Mouse (Mus musculus) cerebellum, postnatal 36 days (tissue): ENCODE measurements around the gene Robo1.

ENCODE experiments used
- DNase-seq, 2 experiments: peaks; one replicate each; pipeline ENCODE4 v3.0.0; 2021 to 2022; ENCODE audit warnings: mixed read lengths in 2 of 2

Robo1 gene

DNA sequence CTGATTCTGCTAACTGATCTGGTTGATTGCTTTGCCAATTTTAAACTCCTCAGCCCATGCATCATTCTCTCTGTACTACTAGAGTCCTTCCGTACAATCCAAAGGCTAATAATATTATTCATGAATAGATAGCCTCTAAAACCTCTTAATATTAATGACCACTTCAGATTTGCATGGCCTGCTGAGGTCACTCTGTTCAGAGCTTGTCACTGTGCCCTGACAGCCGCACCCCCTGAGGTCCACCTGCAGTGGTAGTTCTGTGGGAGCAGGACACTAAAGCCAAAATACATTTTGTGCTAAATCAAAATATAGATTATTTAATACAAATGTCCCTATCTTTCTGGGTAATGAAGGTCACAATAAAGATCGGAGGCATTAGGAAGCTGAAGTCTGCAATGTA, 631.8 kb downstream of the Robo1 start:
- DNase-seq = no peak

DNA sequence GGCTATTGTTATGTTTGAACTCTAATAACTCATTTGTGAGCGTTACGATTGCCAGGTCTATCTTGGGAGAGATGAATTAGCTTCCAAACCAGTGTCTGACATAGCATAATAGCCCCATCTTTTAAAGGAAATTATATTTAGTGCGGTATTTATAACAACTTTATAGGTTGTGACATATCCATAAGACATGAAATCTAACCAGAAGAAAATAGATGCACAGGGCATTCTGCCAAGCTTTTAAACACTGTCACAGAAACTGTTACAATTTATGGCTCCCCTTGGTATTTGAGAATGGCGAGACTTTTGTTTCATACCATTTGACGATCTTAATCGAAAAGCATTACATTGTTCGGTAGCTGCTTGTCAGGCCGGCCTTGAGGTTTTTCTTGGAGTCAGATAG, 632.7 kb downstream of the Robo1 start:
- DNase-seq = no peak

DNA sequence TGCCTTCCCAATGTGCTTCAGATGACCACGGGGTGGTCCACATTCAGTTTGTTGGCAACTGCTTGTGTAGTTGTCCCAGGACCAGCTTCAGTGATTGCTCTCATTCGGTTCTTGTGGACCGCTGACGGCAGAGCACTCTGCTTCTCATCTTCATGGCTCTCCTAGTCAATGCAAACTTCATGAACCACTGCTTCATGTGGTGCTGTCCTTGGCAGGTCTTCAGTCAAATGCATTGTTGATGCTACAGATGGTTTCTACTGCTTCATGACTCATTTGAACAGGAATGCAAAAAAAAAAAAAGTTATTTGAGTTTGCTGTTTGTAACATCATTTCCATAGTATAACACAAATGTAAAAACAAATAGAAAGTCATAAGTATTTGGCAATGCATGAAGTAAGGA, 636.3 kb downstream of the Robo1 start:
- DNase-seq = no peak

- DNase-seq = no peak
Measured at GRCm38 (mm10) chr16:72951969-72952368, 643.9 kb downstream of the Robo1 start.

GRCm38 (mm10) chr16:72959018-72959702, 651.1 kb downstream of the Robo1 start:
- no peak for DNase-seq

DNA sequence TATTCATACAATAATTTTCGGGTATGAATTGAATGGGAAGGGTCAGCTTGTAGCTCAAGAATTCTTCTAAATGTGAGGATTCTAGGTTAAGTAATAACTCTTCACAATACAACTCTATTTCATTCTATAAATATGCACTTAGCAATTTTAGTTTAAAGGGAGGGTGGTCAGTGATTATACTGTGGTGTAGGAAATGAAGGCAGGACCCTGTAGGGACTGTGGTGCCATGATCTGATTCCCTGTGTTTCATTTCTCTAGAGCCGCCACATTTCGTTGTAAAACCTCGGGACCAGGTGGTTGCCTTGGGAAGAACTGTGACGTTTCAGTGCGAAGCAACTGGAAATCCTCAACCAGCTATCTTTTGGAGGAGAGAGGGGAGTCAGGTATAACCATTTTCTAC, 651.7 kb downstream of the Robo1 start:
- no peak for DNase-seq

GRCm38 (mm10) chr16:72963782-72964181, 655.7 kb downstream of the Robo1 start:
- no peak for DNase-seq

DNA sequence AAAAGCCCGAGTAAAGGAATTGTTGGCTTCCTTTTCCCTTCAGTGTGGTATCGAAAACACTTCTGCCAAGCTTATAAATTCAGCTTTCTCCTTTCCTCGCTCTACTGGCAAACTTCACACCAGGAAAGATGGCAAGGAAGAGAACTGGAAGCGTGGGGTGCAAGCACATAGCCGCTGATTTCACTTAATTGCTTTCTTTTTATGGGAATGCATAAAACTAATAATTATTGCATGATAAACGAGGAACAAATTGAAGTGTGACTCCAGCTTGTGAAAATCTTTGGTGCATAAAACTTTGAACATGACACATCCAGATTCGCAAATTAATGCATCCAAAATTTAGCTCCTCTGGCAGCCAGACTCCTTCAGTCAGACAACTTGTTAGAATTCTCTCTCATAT, 659.4 kb downstream of the Robo1 start:
- DNase-seq = no peak

- DNase-seq = no peak
Measured at GRCm38 (mm10) chr16:72969990-72970389, 661.9 kb downstream of the Robo1 start.

- DNase-seq = no peak
Measured at GRCm38 (mm10) chr16:72973685-72974084, 665.6 kb downstream of the Robo1 start.

GRCm38 (mm10) chr16:72974681-72975080, 666.6 kb downstream of the Robo1 start:
- DNase-seq = no peak

DNA sequence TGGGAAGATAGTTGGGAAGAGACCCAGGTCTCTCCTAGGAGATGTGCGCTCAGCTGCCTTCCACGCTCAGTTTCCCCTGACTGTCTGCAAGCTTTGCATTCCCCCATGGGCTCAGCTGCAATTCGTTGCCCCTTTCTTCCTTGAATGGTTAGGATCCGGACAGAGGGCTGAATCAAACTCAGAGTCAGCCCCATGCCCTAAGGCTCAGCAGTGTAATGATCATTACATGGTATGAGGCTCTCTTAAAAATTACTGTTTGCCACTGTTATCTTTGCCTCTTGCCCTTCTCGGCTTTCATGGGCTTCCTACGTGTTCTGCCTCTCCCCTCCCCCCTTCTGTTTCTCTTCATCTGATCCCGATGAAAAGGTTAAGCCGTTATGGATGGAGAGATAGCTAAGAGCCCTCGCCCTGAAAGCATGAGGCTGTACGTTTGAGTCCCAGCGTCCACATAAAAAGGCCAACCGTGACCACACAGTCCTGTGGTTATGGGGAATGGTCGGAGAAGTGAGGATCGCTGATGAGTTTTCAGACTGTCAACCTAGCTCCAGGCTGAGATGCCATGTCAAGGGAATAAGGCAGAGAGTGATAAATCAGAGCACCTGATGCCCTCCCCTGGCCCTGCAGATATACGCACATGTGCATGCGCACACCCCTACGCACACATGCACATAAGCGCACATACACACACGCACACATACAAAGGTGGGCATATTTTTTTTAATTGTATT, 668.9 kb downstream of the Robo1 start:
- no peak for DNase-seq

DNA sequence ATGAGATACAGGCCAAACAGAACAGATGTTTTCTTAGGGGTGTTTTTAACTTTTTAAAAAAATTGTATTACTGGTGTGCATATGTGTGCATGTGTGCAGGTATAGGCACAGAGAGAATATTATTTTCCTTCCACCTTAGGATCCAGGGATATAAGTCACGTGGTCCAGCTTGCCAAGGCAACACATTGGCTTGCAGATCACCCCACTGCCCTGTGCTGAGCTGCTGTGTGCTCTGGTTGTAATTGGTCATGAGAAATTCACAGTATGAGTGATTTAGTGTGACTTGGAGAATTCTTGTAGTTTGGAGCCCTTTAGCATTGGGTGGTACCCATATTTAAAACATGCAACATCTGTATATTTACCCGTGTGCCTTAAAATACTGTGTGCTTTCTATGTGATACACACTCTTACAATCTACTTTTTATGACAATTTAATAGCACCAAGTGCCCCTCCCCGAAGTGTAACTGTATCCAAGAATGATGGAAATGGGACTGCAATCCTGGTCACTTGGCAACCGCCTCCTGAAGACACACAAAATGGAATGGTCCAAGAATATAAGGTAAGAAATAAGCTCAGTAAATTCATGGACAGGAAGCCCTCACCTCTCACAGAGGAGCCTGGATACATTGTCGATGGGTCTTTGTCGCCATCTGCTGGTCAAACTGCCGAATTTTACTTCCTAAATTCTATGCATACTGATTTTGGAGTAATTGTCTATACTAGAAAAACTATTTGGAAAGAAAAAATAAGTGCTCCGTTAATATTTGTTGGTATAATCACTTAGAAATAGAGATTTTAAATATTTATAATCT, 671.5 kb downstream of the Robo1 start:
- peak; percentile 65 to 80 for DNase-seq

- no peak for DNase-seq
Measured at GRCm38 (mm10) chr16:72990376-72991167, 682.5 kb downstream of the Robo1 start.

- no peak for DNase-seq
Measured at GRCm38 (mm10) chr16:72993189-72993588, 685.1 kb downstream of the Robo1 start.

GRCm38 (mm10) chr16:72993594-72993993, 685.5 kb downstream of the Robo1 start:
- no peak for DNase-seq

DNA sequence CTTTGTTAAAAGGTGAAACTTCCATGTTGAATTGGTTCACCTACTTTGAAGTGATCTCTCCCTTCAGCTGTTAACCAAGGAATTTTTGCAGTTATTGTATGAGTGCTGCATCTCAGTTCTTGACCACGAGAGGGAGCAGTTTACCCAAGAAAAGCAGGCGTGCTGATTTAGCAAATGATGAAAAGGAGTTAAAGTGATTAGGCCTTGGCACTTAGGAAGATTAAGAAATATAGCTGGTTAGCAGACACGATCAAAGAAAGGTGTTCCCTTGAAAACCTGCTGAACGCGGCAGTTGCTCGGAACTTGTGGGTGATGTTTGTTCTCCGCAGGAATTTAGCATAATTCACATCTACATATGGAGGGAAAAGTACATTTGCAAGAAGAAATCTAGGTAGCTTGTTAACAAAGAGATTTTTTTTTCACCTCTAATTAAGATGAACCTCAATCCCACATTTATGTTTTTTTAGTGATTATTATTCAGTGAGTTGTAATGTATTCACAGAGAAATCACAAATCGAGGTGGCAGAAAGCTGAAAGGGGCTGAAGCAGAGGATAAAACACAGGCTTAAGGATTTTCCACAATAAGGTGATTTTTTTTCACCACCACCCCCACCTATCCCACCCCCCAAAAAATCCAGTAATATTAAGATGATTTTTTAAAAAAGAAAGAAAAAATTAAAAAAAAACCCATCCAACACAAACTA, 687.3 kb downstream of the Robo1 start:
- DNase-seq = peak; percentile 59 to 77

GRCm38 (mm10) chr16:72995955-72996535, 687.9 kb downstream of the Robo1 start:
- no peak for DNase-seq

- no peak for DNase-seq
Measured at GRCm38 (mm10) chr16:72998677-72999076, 690.6 kb downstream of the Robo1 start.

DNA sequence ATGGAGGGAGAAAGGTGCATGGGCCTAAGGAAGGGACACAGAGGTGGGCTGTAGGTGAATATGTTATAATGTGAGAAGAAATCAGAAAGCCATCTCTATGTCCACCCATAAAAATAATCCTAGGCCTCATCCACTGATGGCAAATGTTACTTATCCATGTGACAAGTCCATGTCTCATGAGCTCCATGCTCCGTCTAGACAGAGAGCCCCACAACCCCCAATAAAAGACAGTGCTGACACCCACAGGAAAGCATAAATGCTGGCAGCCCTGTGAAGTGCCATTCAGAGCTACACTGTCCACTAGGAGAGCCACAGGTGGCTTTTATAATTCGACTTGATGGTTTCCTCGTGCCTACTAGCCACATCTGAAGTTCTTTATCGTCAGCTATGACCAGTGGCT, 694.6 kb downstream of the Robo1 start:
- no peak for DNase-seq

- DNase-seq = no peak
Measured at GRCm38 (mm10) chr16:73004601-73005000, 696.5 kb downstream of the Robo1 start.

DNA sequence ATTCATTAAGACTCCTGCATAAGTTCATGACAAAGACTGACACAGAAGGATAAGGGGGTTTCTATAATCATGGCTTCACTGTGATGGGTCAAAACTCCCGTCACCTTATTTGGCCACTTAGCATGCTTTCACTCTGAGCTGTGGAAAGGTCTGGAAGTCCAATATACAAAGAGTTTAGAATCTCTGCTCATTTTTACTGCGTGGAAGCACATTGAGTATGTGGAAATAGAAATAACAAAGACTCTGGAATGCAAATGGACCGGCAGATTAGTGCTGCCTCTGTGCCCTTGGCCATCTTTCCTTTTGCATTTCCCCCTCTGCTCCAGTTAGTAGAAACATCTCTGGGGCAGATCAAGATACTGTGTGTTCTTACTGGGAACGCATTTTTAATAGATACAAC, 697.7 kb downstream of the Robo1 start:
- no peak for DNase-seq
